ENCODE assay signal across 16 mouse cellular contexts in genomic region chr3:65358841-65359240, GRCm38 (mm10).
"Had no signal": no experiment of that assay in that cellular context is flagged by ENCODE, and none has a peak within 500 bp of the region (broad histone marks: within the 10 kb centered on the region; RNA-seq: fewer than 3 reads in every experiment).

No protein-coding gene starts in this region.

- H3K4me1 ChIP-seq: neural tube, embryonic 13.5 days; neural tube, embryonic 15.5 days had no signal

- H3K27me3 ChIP-seq: midbrain, embryonic 12.5 days; neural tube, embryonic 13.5 days; neural tube, embryonic 15.5 days; stomach, embryonic 15.5 days had no signal

- H3K27ac ChIP-seq: midbrain, embryonic 10.5 days; midbrain, embryonic 12.5 days; neural tube, embryonic 13.5 days; neural tube, embryonic 15.5 days; stomach, embryonic 15.5 days; stomach, postnatal 0 days had no signal

- DNase-seq: lung, adult 18-20 months; lung, embryonic 14.5 days; lung, postnatal 10 days; lung, postnatal 4 days; right cerebral cortex, adult 18-20 months; right cerebral cortex, postnatal 25 days; right cerebral cortex, postnatal 4 days; thymus, adult 2 months; thymus, postnatal 25 days had no signal

- H3K36me3 ChIP-seq: midbrain, embryonic 12.5 days; neural tube, embryonic 13.5 days; stomach, embryonic 15.5 days had no signal

- H3K4me3 ChIP-seq: midbrain, embryonic 10.5 days; midbrain, embryonic 12.5 days; myocyte; neural tube, embryonic 13.5 days; neural tube, embryonic 15.5 days; stomach, embryonic 15.5 days had no signal

- H3K9me3 ChIP-seq: midbrain, embryonic 10.5 days; midbrain, embryonic 12.5 days; neural tube, embryonic 13.5 days; neural tube, embryonic 15.5 days; stomach, embryonic 15.5 days had no signal
